Mouse (Mus musculus) liver, embryonic 14.5 days (tissue): ENCODE measurements around the gene Ass1. TPM values are rescaled to one million over a fixed set of nuclear protein-coding genes. Genes with fewer than 3 reads are reported as not detected.

Experiments used
- ATAC-seq: fragments of 200-750 bp; cut with Nextera tagmentation; 2 replicates; pipeline ENCODE4 v1.8.0; 2017; ENCODE audit warnings: moderate number of reproducible peaks, mild to moderate bottlenecking, moderate library complexity; ENCODE audit not compliant: insufficient read depth
- DNase-seq, 3 experiments: peaks; one replicate each; pipeline ENCODE4 v3.0.0-alpha.2; 2012 to 2013; ENCODE audit warnings: low read depth in 3 of 3, low spot score in 3 of 3
- H3K27ac ChIP-seq: fragments of 300-500 bp; sonication (generic); 2 replicates; pipeline ENCODE4 v1.5.1; 2014; ENCODE audit warnings: moderate library complexity, mild to moderate bottlenecking, control low read depth, inconsistent platforms
- H3K27me3 ChIP-seq: fragments of 300-500 bp; sonication (generic); 2 replicates; pipeline ENCODE4 v1.6.1; 2014; ENCODE audit warnings: mild to moderate bottlenecking, low read length, moderate library complexity; ENCODE audit not compliant: control insufficient read depth, insufficient read depth
- H3K36me3 ChIP-seq: fragments of 300-500 bp; sonication (generic); replicated peaks from 2 replicates; pipeline ENCODE4 v1.6.1; 2014; ENCODE audit warnings: low read depth; ENCODE audit not compliant: control insufficient read depth, insufficient read depth
- H3K4me1 ChIP-seq, 2 experiments: fragments of 200-500 bp in 1 of 2; fragments of 300-500 bp in 1 of 2; sonication (generic) in 1 of 2; replicated peaks; 2 replicates each; pipeline ENCODE4 v1.6.1; 2012 to 2014; ENCODE audit warnings: antibody characterized with exemption in 1 of 2, inconsistent platforms in 1 of 2, low read length in 1 of 2; ENCODE audit not compliant: control insufficient read depth in 2 of 2, insufficient read depth in 2 of 2
- H3K4me2 ChIP-seq: fragments of 300-500 bp; sonication (generic); 2 replicates; pipeline ENCODE4 v1.6.1; 2014; ENCODE audit warnings: low read depth, mild to moderate bottlenecking, control low read depth, moderate library complexity
- H3K4me3 ChIP-seq, 2 experiments: fragments of 200-500 bp in 1 of 2; fragments of 300-500 bp in 1 of 2; sonication (generic) in 1 of 2; 2 replicates each; pipeline ENCODE4 v1.5.1; 2012 to 2014; ENCODE audit warnings: low read depth in 2 of 2, low read length in 2 of 2, mild to moderate bottlenecking in 2 of 2, control low read depth in 1 of 2, inconsistent platforms in 1 of 2, moderate library complexity in 1 of 2; ENCODE audit not compliant: insufficient read depth in 1 of 2
- H3K9ac ChIP-seq: fragments of 300-500 bp; sonication (generic); replicated peaks from 2 replicates; pipeline ENCODE4 v1.6.1; 2014; ENCODE audit warnings: mild to moderate bottlenecking, control low read depth, moderate library complexity
- H3K9me3 ChIP-seq: fragments of 300-500 bp; sonication (generic); 2 replicates; pipeline ENCODE4 v1.6.1; 2016; ENCODE audit warnings: low read length, mixed read lengths; ENCODE audit not compliant: control insufficient read depth
- CTCF ChIP-seq: IDR thresholded peaks from 2 replicates; pipeline ENCODE4 v1.5.1; 2016; ENCODE audit warnings: antibody characterized with exemption, low read depth, control low read depth
- EP300 ChIP-seq: IDR thresholded peaks from 2 replicates; pipeline ENCODE4 v1.6.1; 2016; ENCODE audit warnings: antibody characterized with exemption, low read depth
- WGBS: fragments of 180-500 bp; shearing (Covaris S2); extraction: QIAGEN DNeasy Blood & Tissue Kit; methylation state at CpG from one replicate; pipeline ENCODE4 v1.1.7; 2014; ENCODE audit not compliant: insufficient replicate concordance; 5-methylcytosine and 5-hydroxymethylcytosine counted together
- polyA plus RNA-seq, 2 experiments: library from polyadenylated mRNA; depleted of rRNA in 1 of 2; stranded (reverse) in 1 of 2; unstranded in 1 of 2; fragments of >200 nt; fragmentation: Nextera tagmentation in 1 of 2; extraction: Ambion mirVana in 1 of 2; gene quantifications; 2 replicates each; pipeline versions ENCODE4 v1.2.1 to v1.2.3; 2012 to 2014

The Ass1 gene
- polyA plus RNA-seq, 2 experiments = 64.7 to 86.7 TPM

DNA sequence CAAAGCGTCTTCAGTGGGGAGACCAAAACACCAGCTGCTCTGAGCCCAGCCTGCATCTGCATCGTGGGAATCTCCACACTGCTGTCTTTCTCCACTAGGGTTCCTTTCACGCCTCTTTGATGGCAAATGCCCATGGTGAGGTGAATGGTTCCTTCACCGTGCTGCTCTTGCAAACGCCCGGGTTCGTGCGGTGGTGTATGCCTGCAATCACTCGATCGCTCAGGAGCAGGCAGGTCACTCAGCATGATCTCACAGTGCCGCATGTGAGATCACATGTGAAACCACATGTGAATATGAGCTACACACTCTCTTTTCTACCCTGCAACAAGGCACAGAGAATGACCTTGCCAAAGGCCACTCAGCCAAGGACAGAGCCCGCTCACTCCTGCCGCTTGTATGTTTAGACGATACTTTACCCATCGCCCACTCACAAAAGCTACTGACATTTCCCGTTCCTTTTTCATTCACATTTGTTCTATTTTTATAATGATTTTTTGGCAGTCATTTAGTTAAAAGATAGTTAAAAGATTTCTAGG is 51.9 kb downstream of the Ass1 start:
- Histone ChIP-seq H3K36me3 (no peaks in the 10 kb centered on the region), H3K9me3 (no peaks in the 10 kb centered on the region), H3K4me3 (no peak overlapping the region), H3K27me3 (no peaks in the 10 kb centered on the region), H3K4me1 (no peaks in the 10 kb centered on the region), H3K9ac (no peak overlapping the region), H3K27ac (no peak overlapping the region), H3K4me2 (no peak overlapping the region)
- DNase-seq (no peak), ATAC-seq (no peak)
- TF ChIP-seq CTCF (no peak), EP300 (no peak)
- 71% methylated on average over 16 of the region's 16 CpGs for WGBS

DNA sequence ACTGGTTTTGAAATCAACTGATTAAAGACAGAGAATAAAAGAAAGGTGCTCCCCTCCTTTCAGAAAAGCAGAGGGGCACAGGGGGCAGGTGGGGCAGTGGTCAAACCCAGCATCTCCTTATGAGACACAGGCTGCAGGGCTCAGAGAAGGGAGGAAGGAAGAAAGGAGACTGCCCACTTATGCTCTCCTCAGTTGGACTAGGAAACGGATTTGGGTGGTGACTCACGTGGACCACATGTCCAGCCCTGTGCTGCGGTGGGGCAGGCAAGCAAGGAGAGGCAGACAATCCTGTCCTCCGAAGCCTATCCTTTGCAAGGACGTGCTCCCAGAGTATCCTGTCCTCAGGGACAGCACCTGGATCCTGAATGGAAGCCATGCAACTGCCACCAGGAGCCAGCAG is 54.6 kb downstream of the Ass1 start:
- Histone ChIP-seq H3K4me3 (no peak overlapping the region), H3K4me1 (no peaks in the 10 kb centered on the region), H3K27me3 (no peaks in the 10 kb centered on the region), H3K9me3 (no peaks in the 10 kb centered on the region), H3K9ac (no peak overlapping the region), H3K36me3 (no peaks in the 10 kb centered on the region), H3K27ac (no peak overlapping the region), H3K4me2 (no peak overlapping the region)
- ATAC-seq (no peak), DNase-seq (no peak)
- WGBS = 38% methylated on average over 5 of the region's 5 CpGs
- TF ChIP-seq CTCF (no peak), EP300 (no peak)

DNA sequence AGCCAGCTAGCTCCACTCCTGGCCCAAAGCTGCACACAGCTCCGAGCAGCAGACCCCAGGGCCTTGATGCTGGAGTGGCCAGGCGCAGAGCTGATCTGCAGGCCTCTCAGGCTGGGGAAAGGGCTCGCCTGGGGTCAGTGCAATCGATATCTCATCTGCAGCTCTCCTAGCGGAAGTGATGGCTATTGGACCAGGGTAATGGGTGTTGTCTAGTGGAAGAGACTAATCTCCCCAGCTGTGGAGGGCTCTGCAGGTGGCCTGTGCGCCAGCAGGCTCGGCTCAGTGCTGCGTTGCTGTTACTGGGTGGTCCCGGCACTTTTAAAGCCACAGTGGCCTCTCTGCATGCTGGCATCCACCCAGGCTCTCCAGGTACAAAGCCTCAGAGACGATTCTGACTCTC is 55.8 kb downstream of the Ass1 start:
- DNase-seq = no peak
- Histone ChIP-seq H3K9ac (no peak overlapping the region), H3K27ac (no peak overlapping the region), H3K4me1 (no peaks in the 10 kb centered on the region), H3K9me3 (no peaks in the 10 kb centered on the region), H3K27me3 (no peaks in the 10 kb centered on the region), H3K4me2 (no peak overlapping the region), H3K4me3 (no peak overlapping the region), H3K36me3 (no peaks in the 10 kb centered on the region)
- ATAC-seq = no peak
- no peak for TF ChIP-seq EP300
- TF ChIP-seq CTCF = no peak
- 29% methylated on average over 10 of the region's 10 CpGs for WGBS

DNA sequence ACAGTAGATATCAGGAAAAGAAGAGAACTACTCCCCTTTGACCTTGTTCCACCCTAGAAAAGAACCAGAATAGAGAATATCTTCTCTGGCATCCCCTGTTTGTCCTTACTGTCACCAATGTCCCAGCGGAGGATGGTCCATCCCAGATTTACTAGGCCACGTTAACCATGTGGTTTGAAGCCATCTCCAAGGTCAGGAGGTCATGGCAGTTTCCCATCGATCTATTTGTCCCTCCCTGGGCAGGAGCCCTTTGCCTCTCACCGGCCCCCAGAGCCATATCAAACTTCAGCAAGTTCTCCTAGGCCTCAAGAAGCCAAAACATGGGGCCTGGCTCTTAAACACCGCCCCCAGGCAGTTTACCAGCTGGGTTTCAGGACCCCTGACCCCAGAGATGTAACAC is 60.2 kb downstream of the Ass1 start:
- WGBS = 55% methylated on average over 5 of the region's 5 CpGs
- ATAC-seq (peak; percentile 51; the same call in 1 of the 2 replicates), DNase-seq (peak; percentile 19 to 34 (median 23))
- Histone ChIP-seq H3K9me3 (no peaks in the 10 kb centered on the region), H3K27ac (no peak overlapping the region), H3K4me1 (no peaks in the 10 kb centered on the region), H3K9ac (no peak overlapping the region), H3K36me3 (no peaks in the 10 kb centered on the region), H3K4me2 (no peak overlapping the region), H3K4me3 (no peak overlapping the region), H3K27me3 (no peaks in the 10 kb centered on the region)
- TF ChIP-seq EP300 (no peak), CTCF (no peak)

DNA sequence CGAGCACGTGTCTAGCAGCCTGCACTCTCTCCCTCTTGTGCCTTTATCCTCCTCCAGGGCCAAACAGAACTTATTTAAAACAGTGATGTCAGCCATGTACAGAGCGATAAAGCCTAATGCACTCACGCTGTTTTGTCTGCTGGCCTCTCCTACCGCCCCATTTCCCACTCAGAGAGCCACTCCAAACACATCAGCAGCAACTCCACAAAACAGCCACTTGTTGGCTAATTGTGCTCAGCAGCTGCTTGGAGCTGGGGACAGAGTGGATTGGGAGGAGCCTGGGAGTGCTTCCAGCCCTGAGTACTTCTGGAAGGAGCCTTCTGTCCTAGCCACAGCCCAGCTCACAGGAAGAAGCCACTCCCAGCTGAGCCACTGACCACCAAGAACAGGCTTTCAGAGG is 67.0 kb downstream of the Ass1 start:
- ATAC-seq (no peak), DNase-seq (no peak)
- Histone ChIP-seq H3K4me2 (no peak overlapping the region), H3K27ac (no peak overlapping the region), H3K9ac (no peak overlapping the region), H3K4me3 (no peak overlapping the region), H3K4me1 (no peaks in the 10 kb centered on the region), H3K36me3 (no peaks in the 10 kb centered on the region), H3K27me3 (no peaks in the 10 kb centered on the region), H3K9me3 (no peaks in the 10 kb centered on the region)
- WGBS = 64% methylated on average over 5 of the region's 5 CpGs
- TF ChIP-seq CTCF = no peak
- TF ChIP-seq EP300 = no peak
